Mouse (Mus musculus) kidney, adult 2 months (tissue): Measurements from ENCODE around the gene Lrsam1.

Source experiments
- CTCF ChIP-seq: fragments of 200-500 bp; conservative IDR thresholded peaks from 2 replicates; pipeline ENCODE4 v1.5.1; 2011; ENCODE audit warnings: low read depth, mild to moderate bottlenecking, control low read depth, low read length, moderate library complexity, mixed read lengths; ENCODE audit not compliant: insufficient read depth, insufficient read length
- POLR2A ChIP-seq: fragments of 200-500 bp; IDR thresholded peaks from one replicate; pipeline ENCODE4 v1.6.1; 2011; ENCODE audit warnings: low read depth, low read length, control low read depth

GRCm38 (mm10) chr2:32957344-32957743, 4.1 kb downstream of the Lrsam1 start:
- TF ChIP-seq CTCF (peak; percentile 44; the same call in 1 of the 2 replicates), POLR2A (no peak)
